Mouse (Mus musculus) thymus, postnatal 10 days (tissue): ENCODE results near the gene Insrr.

ENCODE experiments used
- DNase-seq, 2 experiments: peaks; one replicate each; pipeline ENCODE4 v3.0.0; 2021; ENCODE audit warnings: low spot score in 2 of 2

Insrr gene

GRCm38 (mm10) chr3:87796736-87797334, at the start of gene Insrr:
TSS of gene Insrr (plus strand) at chr3:87796951.
- DNase-seq = no peak

GRCm38 (mm10) chr3:87748431-87748830, 48.3 kb upstream of the Insrr start, which contains the start of gene Lrrc71:
TSS of gene Lrrc71 (minus strand) at chr3:87748625.
- DNase-seq = no peak

- DNase-seq = peak in 1 of 2 experiments; percentile 65
Observed at GRCm38 (mm10) chr3:87749036-87749435, 47.7 kb upstream of the Insrr start.

- no peak for DNase-seq
Observed at GRCm38 (mm10) chr3:87749977-87750376, 46.8 kb upstream of the Insrr start.

- no peak for DNase-seq
Observed at GRCm38 (mm10) chr3:87752567-87752966, 44.2 kb upstream of the Insrr start.

- no peak for DNase-seq
Observed at GRCm38 (mm10) chr3:87753829-87754228, 42.9 kb upstream of the Insrr start.

GRCm38 (mm10) chr3:87755964-87756363, 40.8 kb upstream of the Insrr start:
- DNase-seq = peak; percentile 66 to 89

- DNase-seq = no peak
Observed at GRCm38 (mm10) chr3:87756488-87756887, 40.3 kb upstream of the Insrr start.

- no peak for DNase-seq
Observed at GRCm38 (mm10) chr3:87758641-87759040, 38.1 kb upstream of the Insrr start.

GRCm38 (mm10) chr3:87761408-87762375, 35.1 kb upstream of the Insrr start:
- DNase-seq = no peak

GRCm38 (mm10) chr3:87763202-87763601, 33.5 kb upstream of the Insrr start:
- DNase-seq = no peak

- peak in 1 of 2 experiments; percentile 16 for DNase-seq
Observed at GRCm38 (mm10) chr3:87763683-87764289, 33.0 kb upstream of the Insrr start.

- no peak for DNase-seq
Observed at GRCm38 (mm10) chr3:87764506-87764905, 32.2 kb upstream of the Insrr start.

GRCm38 (mm10) chr3:87765091-87765490, 31.7 kb upstream of the Insrr start:
- peak; percentile 62 to 74 for DNase-seq

- DNase-seq = no peak
Observed at GRCm38 (mm10) chr3:87765631-87766283, 31.0 kb upstream of the Insrr start.

GRCm38 (mm10) chr3:87766284-87766667, 30.5 kb upstream of the Insrr start:
- no peak for DNase-seq

GRCm38 (mm10) chr3:87767764-87768163, 29.0 kb upstream of the Insrr start:
- DNase-seq = no peak

- DNase-seq = no peak
Observed at GRCm38 (mm10) chr3:87768431-87768830, 28.3 kb upstream of the Insrr start.

- DNase-seq = peak; percentile 68 to 85
Observed at GRCm38 (mm10) chr3:87768844-87769243, 27.9 kb upstream of the Insrr start.

GRCm38 (mm10) chr3:87769506-87769905, 27.2 kb upstream of the Insrr start:
- no peak for DNase-seq

- peak; percentile 25 to 65 for DNase-seq
Observed at GRCm38 (mm10) chr3:87770280-87770679, 26.5 kb upstream of the Insrr start.

GRCm38 (mm10) chr3:87771088-87771487, 25.7 kb upstream of the Insrr start:
- no peak for DNase-seq
